Mouse (Mus musculus) heart, embryonic 12.5 days (tissue): ENCODE results near the gene Hnrnpul2. TPM values are rescaled to one million over a fixed set of nuclear protein-coding genes. Genes with fewer than 3 reads are reported as not detected.

ENCODE experiments used
- ATAC-seq: fragments of 200-750 bp; cut with Nextera tagmentation; 2 replicates; pipeline ENCODE4 v1.8.0; 2017; ENCODE audit warnings: moderate TSS enrichment, moderate library complexity; ENCODE audit not compliant: insufficient number of reproducible peaks, low FRiP score
- H3K27ac ChIP-seq: fragments of 300-500 bp; sonication (generic); 2 replicates; pipeline ENCODE4 v1.5.1; 2016; ENCODE audit warnings: mild to moderate bottlenecking, moderate library complexity; ENCODE audit not compliant: poor library complexity, severe bottlenecking
- H3K27me3 ChIP-seq: fragments of 300-500 bp; sonication (generic); replicated peaks from 2 replicates; pipeline ENCODE4 v1.6.1; 2016; ENCODE audit warnings: mild to moderate bottlenecking, moderate library complexity
- H3K36me3 ChIP-seq: fragments of 300-500 bp; sonication (generic); 2 replicates; pipeline ENCODE4 v1.6.1; 2016; ENCODE audit warnings: mild to moderate bottlenecking, moderate library complexity
- H3K4me1 ChIP-seq: fragments of 300-500 bp; sonication (generic); replicated peaks from 2 replicates; pipeline ENCODE4 v1.6.1; 2016; ENCODE audit warnings: mild to moderate bottlenecking
- H3K4me2 ChIP-seq: fragments of 300-500 bp; sonication (generic); 2 replicates; pipeline ENCODE4 v1.6.1; 2016; ENCODE audit warnings: mild to moderate bottlenecking, moderate library complexity
- H3K4me3 ChIP-seq: fragments of 300-500 bp; sonication (generic); 2 replicates; pipeline ENCODE4 v1.5.1; 2016; ENCODE audit warnings: mild to moderate bottlenecking
- H3K9ac ChIP-seq: fragments of 300-500 bp; sonication (generic); 2 replicates; pipeline ENCODE4 v1.6.1; 2016; ENCODE audit warnings: mild to moderate bottlenecking, moderate library complexity
- H3K9me3 ChIP-seq: fragments of 300-500 bp; sonication (generic); replicated peaks from 2 replicates; pipeline ENCODE4 v1.6.1; 2016; ENCODE audit warnings: mild to moderate bottlenecking, moderate library complexity
- WGBS: fragments of 180-500 bp; shearing (Covaris S2); methylation state at CpG from one replicate; pipeline ENCODE4 v1.1.7; 2016; 5-methylcytosine and 5-hydroxymethylcytosine counted together
- polyA plus RNA-seq: library from polyadenylated mRNA; unstranded; fragments of >200 nt; fragmentation: Nextera tagmentation; extraction: Ambion mirVana; gene quantifications from 2 replicates; pipeline ENCODE4 v1.2.1, GENCODE M21; 2016

Gene Hnrnpul2
- polyA plus RNA-seq, 1 experiment from 2014 or later, result 3.8 TPM

- Histone ChIP-seq H3K4me2 (peak within 1 kb of the TSS; percentile 85), H3K27me3 (no peaks in the 10 kb centered on the region), H3K4me1 (peaks cover 14% of the 10 kb centered on the region), H3K9ac (peak within 1 kb of the TSS; percentile 89), H3K27ac (peak within 1 kb of the TSS; percentile 69), H3K9me3 (no peaks in the 10 kb centered on the region), H3K36me3 (peaks cover 28% of the 10 kb centered on the region), H3K4me3 (peak within 1 kb of the TSS; percentile 82)
- peak; percentile 84 for ATAC-seq
- WGBS, result 1% methylated on average over 25 of the region's 25 CpGs
Observed at GRCm38 (mm10) chr19:8798264-8798946, 21.4 kb upstream of the Hnrnpul2 start, which contains the start of gene Polr2g. Gene Polr2g, minus strand, starts transcription at chr19:8798577.

- Histone ChIP-seq H3K9me3 (no peaks in the 10 kb centered on the region), H3K4me1 (peaks cover 20% of the 10 kb centered on the region), H3K36me3 (peaks cover 25% of the 10 kb centered on the region), H3K4me3 (no peak overlapping the region), H3K4me2 (peak overlapping the region; percentile 85; the same call in 1 of the 2 replicates), H3K9ac (no peak overlapping the region), H3K27ac (no peak overlapping the region), H3K27me3 (no peaks in the 10 kb centered on the region)
- ATAC-seq, result no peak
Observed at GRCm38 (mm10) chr19:8798947-8799315, 20.9 kb upstream of the Hnrnpul2 start.

- peak; percentile 97 for ATAC-seq
- Histone ChIP-seq H3K9ac (peak within 1 kb of the TSS; percentile 64), H3K27me3 (no peaks in the 10 kb centered on the region), H3K4me1 (peaks cover 17% of the 10 kb centered on the region), H3K4me2 (peak within 1 kb of the TSS; percentile 72), H3K4me3 (peak within 1 kb of the TSS; percentile 67), H3K27ac (peak within 1 kb of the TSS; percentile 69), H3K36me3 (peaks cover 28% of the 10 kb centered on the region), H3K9me3 (no peaks in the 10 kb centered on the region)
- WGBS, result under 1% methylated on average over 29 of the region's 30 CpGs
Observed at GRCm38 (mm10) chr19:8802130-8802821, 17.5 kb upstream of the Hnrnpul2 start, which contains the start of gene Zbtb3. Gene Zbtb3, plus strand, starts transcription at chr19:8802555.

GRCm38 (mm10) chr19:8803204-8803780, 16.5 kb upstream of the Hnrnpul2 start:
- no peak for ATAC-seq
- Histone ChIP-seq H3K9ac (no peak overlapping the region), H3K4me1 (peaks cover 12% of the 10 kb centered on the region), H3K27me3 (no peaks in the 10 kb centered on the region), H3K4me2 (peak overlapping the region; percentile 72), H3K9me3 (no peaks in the 10 kb centered on the region), H3K27ac (no peak overlapping the region), H3K4me3 (0 out of 2 replicates have a peak overlapping the region, but pooled peaks have one; percentile 67), H3K36me3 (peaks cover 38% of the 10 kb centered on the region)
- WGBS, result 85% methylated on average over 9 of the region's 9 CpGs

- Histone ChIP-seq H3K4me2 (no peak overlapping the region), H3K36me3 (peaks cover 43% of the 10 kb centered on the region), H3K4me1 (peaks cover 12% of the 10 kb centered on the region), H3K27me3 (no peaks in the 10 kb centered on the region), H3K4me3 (no peak overlapping the region), H3K27ac (no peak overlapping the region), H3K9ac (no peak overlapping the region), H3K9me3 (no peaks in the 10 kb centered on the region)
- WGBS, result 86% methylated on average over 11 of the region's 11 CpGs
- ATAC-seq, result no peak
Observed at GRCm38 (mm10) chr19:8803879-8804660, 15.7 kb upstream of the Hnrnpul2 start.

- peaks cover 64% of the 10 kb centered on the region for H3K36me3 ChIP-seq
Observed at GRCm38 (mm10) chr19:8806810-8807209, 13.0 kb upstream of the Hnrnpul2 start.

GRCm38 (mm10) chr19:8815812-8816211, 4.0 kb upstream of the Hnrnpul2 start:
- no peak overlapping the region for H3K4me3 ChIP-seq
- no peak overlapping the region for H3K4me2 ChIP-seq
- 81% methylated on average over 11 of the region's 11 CpGs for whole genome bisulfite sequencing
- H3K27ac ChIP-seq, result no peak overlapping the region
- H3K9me3 ChIP-seq, result no peaks in the 10 kb centered on the region
- no peak overlapping the region for H3K9ac ChIP-seq
- H3K27me3 ChIP-seq, result no peaks in the 10 kb centered on the region
- H3K36me3 ChIP-seq, result peaks cover 54% of the 10 kb centered on the region
- no peak for ATAC-seq
- H3K4me1 ChIP-seq, result peaks cover 15% of the 10 kb centered on the region

More at GRCm38 (mm10) chr19:8806810-8807209, 13.0 kb upstream of the Hnrnpul2 start:
- Histone ChIP-seq H3K9ac (no peak overlapping the region), H3K9me3 (no peaks in the 10 kb centered on the region), H3K4me2 (no peak overlapping the region), H3K27ac (no peak overlapping the region), H3K4me1 (peaks cover 12% of the 10 kb centered on the region), H3K27me3 (no peaks in the 10 kb centered on the region), H3K4me3 (no peak overlapping the region)
- WGBS, result 89% methylated on average over 5 of the region's 5 CpGs
- ATAC-seq, result no peak

- peaks cover 18% of the 10 kb centered on the region for H3K4me1 ChIP-seq
- H3K4me3 ChIP-seq, result no peak overlapping the region
- peaks cover 45% of the 10 kb centered on the region for H3K36me3 ChIP-seq
- H3K27ac ChIP-seq, result no peak overlapping the region
- ATAC-seq, result no peak
- no peaks in the 10 kb centered on the region for H3K27me3 ChIP-seq
- H3K4me2 ChIP-seq, result peak overlapping the region; percentile 17; the same call in 1 of the 2 replicates
- 82% methylated on average over 3 of the region's 3 CpGs for WGBS
- no peaks in the 10 kb centered on the region for H3K9me3 ChIP-seq
- H3K9ac ChIP-seq, result peak overlapping the region; percentile 30; the same call in 1 of the 2 replicates
Observed at GRCm38 (mm10) chr19:8817001-8817400, 2.8 kb upstream of the Hnrnpul2 start.

GRCm38 (mm10) chr19:8818301-8818798, 1.5 kb upstream of the Hnrnpul2 start:
- no peak for ATAC-seq
- H3K36me3 ChIP-seq, result peaks cover 39% of the 10 kb centered on the region
- H3K9me3 ChIP-seq, result no peaks in the 10 kb centered on the region
- 26% methylated on average over 14 of the region's 14 CpGs for WGBS
- peak overlapping the region; percentile 97 for H3K4me3 ChIP-seq
- peak overlapping the region; percentile 86 for H3K9ac ChIP-seq
- peak overlapping the region; percentile 99 for H3K27ac ChIP-seq
- H3K4me2 ChIP-seq, result peak overlapping the region; percentile 95
- H3K4me1 ChIP-seq, result peaks cover 26% of the 10 kb centered on the region
- no peaks in the 10 kb centered on the region for H3K27me3 ChIP-seq

- WGBS, result under 1% methylated on average over 33 of the region's 33 CpGs
- H3K36me3 ChIP-seq, result peaks cover 40% of the 10 kb centered on the region
Observed at GRCm38 (mm10) chr19:8818801-8819595, 812 bp upstream of the Hnrnpul2 start, which contains the start of gene Ttc9c. Gene Ttc9c, minus strand, starts transcription at chr19:8819333.

More at GRCm38 (mm10) chr19:8818801-8819595, 812 bp upstream of the Hnrnpul2 start, which contains the start of gene Ttc9c:
- Histone ChIP-seq H3K9ac (peak within 1 kb of the TSS; percentile 98), H3K4me1 (peaks cover 26% of the 10 kb centered on the region), H3K27me3 (no peaks in the 10 kb centered on the region), H3K4me2 (peak within 1 kb of the TSS; percentile 95), H3K4me3 (peak within 1 kb of the TSS; percentile 97), H3K9me3 (no peaks in the 10 kb centered on the region), H3K27ac (peak within 1 kb of the TSS; percentile 99)
- peak; percentile 88 for ATAC-seq
